Mouse (Mus musculus) lung, adult 2 months (tissue): Measurements from ENCODE around the gene Gm20388. TPM values are rescaled to one million over a fixed set of nuclear protein-coding genes. Genes with fewer than 3 reads are reported as not detected.
"Not testable (repeated sequence)": the region's sequence is repeated elsewhere in the genome, so short reads cannot be mapped to it uniquely, and the experiment has no call there.

Experiments
- DNase-seq: peaks from one replicate; pipeline ENCODE4 v3.0.0; 2022
- H3K4me1 ChIP-seq: fragments of 200-500 bp; 2 replicates; pipeline ENCODE4 v1.6.1; 2011; ENCODE audit warnings: low read length; ENCODE audit not compliant: control insufficient read depth, insufficient read depth
- H3K4me3 ChIP-seq: fragments of 200-500 bp; replicated peaks from 2 replicates; pipeline ENCODE3; 2011; ENCODE audit warnings: low read depth, mild to moderate bottlenecking, control low read depth, low read length; ENCODE audit errors: extremely low read depth
- CTCF ChIP-seq: fragments of 200-500 bp; IDR thresholded peaks from 2 replicates; pipeline ENCODE4 v1.5.1; 2011; ENCODE audit warnings: mild to moderate bottlenecking, low read length, control low read depth; ENCODE audit not compliant: insufficient read depth
- POLR2A ChIP-seq: fragments of 200-500 bp; IDR thresholded peaks from 2 replicates; pipeline ENCODE4 v1.6.1; 2011; ENCODE audit warnings: low read depth, mild to moderate bottlenecking, control low read depth, low read length, borderline replicate concordance; ENCODE audit errors: extremely low read depth
- WGBS: fragments of 180-500 bp; shearing (Covaris S2); methylation state at CpG from one replicate; pipeline ENCODE4 v1.1.7; 2018; 5-methylcytosine and 5-hydroxymethylcytosine counted together
- polyA plus RNA-seq: library from polyadenylated mRNA; depleted of rRNA; stranded (reverse); fragments of >200 nt; gene quantifications from 2 replicates; pipeline ENCODE4 v1.2.3, GENCODE M21; 2012

Gm20388 gene
- polyA plus RNA-seq, 1 experiment, result 67.8 TPM

GRCm38 (mm10) chr8:124014751-124015150 is 4104.1 kb downstream of the Gm20388 start:
- WGBS, result 46% methylated on average over 3 of the region's 3 CpGs
- Histone ChIP-seq H3K4me3 (no peak overlapping the region), H3K4me1 (peaks cover 2% of the 10 kb centered on the region)
- TF ChIP-seq CTCF (no peak), POLR2A (no peak)
- no peak for DNase-seq

GRCm38 (mm10) chr8:124019782-124020181 is 4109.1 kb downstream of the Gm20388 start:
- peak; percentile 19 for DNase-seq
- 30% methylated on average over 13 of the region's 13 CpGs for WGBS
- H3K4me3 ChIP-seq, result peak overlapping the region; percentile 43
- TF ChIP-seq POLR2A, result no peak
- TF ChIP-seq CTCF, result no peak
- peaks cover 6% of the 10 kb centered on the region for H3K4me1 ChIP-seq

- Histone ChIP-seq H3K4me1 (peaks cover 6% of the 10 kb centered on the region), H3K4me3 (peak overlapping the region; percentile 76)
- peak; percentile 64 for DNase-seq
- TF ChIP-seq POLR2A, result no peak
- TF ChIP-seq CTCF, result no peak
- 1% methylated on average over 75 of the region's 87 CpGs for WGBS
Measured at GRCm38 (mm10) chr8:124020439-124021236, 4110.0 kb downstream of the Gm20388 start.

GRCm38 (mm10) chr8:124021237-124022227 is 4110.9 kb downstream of the Gm20388 start, which contains the start of the genes Taf5l and Urb2:
Taf5l (minus strand) TSS chr8:124021397.
Urb2 (plus strand) TSS chr8:124021508.
- peak; percentile 94 for DNase-seq
- Histone ChIP-seq H3K4me1 (peaks cover 6% of the 10 kb centered on the region), H3K4me3 (peak within 1 kb of the TSS; percentile 76)
- TF ChIP-seq CTCF, result no peak
- TF ChIP-seq POLR2A, result peak; percentile 55; the same call in 1 of the 2 replicates
- WGBS, result under 1% methylated on average over 74 of the region's 74 CpGs

GRCm38 (mm10) chr8:124026265-124026664 is 4115.6 kb downstream of the Gm20388 start:
- DNase-seq, H3K4me3 ChIP-seq, H3K4me1 ChIP-seq: not testable (repeated sequence)
- WGBS, result 86% methylated on average over 2 of the region's 2 CpGs

- DNase-seq, result no peak
- no peak for TF ChIP-seq CTCF
- no peak for TF ChIP-seq POLR2A
- 87% methylated on average over 6 of the region's 6 CpGs for WGBS
- Histone ChIP-seq H3K4me1 (no peaks in the 10 kb centered on the region), H3K4me3 (no peak overlapping the region)
Measured at GRCm38 (mm10) chr8:124027831-124028230, 4117.2 kb downstream of the Gm20388 start.

GRCm38 (mm10) chr8:124033400-124033799 is 4122.8 kb downstream of the Gm20388 start:
- WGBS, result 53% methylated on average over 5 of the region's 5 CpGs
- DNase-seq, result no peak

GRCm38 (mm10) chr8:124038121-124038520 is 4127.5 kb downstream of the Gm20388 start:
- Histone ChIP-seq H3K4me3 (no peak overlapping the region), H3K4me1 (no peaks in the 10 kb centered on the region)
- 90% methylated on average over 7 of the region's 7 CpGs for WGBS
- no peak for DNase-seq
- TF ChIP-seq CTCF (no peak), POLR2A (no peak)

More at GRCm38 (mm10) chr8:124033400-124033799, 4122.8 kb downstream of the Gm20388 start:
- H3K4me1 ChIP-seq, result no peaks in the 10 kb centered on the region
- H3K4me3 ChIP-seq, result no peak overlapping the region
- TF ChIP-seq CTCF (no peak), POLR2A (no peak)

- DNase-seq, result no peak
- H3K4me1 ChIP-seq, result no peaks in the 10 kb centered on the region
- WGBS, result 81% methylated on average over 4 of the region's 4 CpGs
- no peak for TF ChIP-seq CTCF
- TF ChIP-seq POLR2A, result no peak
- no peak overlapping the region for H3K4me3 ChIP-seq
Measured at GRCm38 (mm10) chr8:124039351-124039750, 4128.7 kb downstream of the Gm20388 start.
